Mouse (Mus musculus): ENCODE measurements around the gene Palmd. TPM values are rescaled to one million over a fixed set of nuclear protein-coding genes. Genes with fewer than 3 reads are reported as not detected.

The Palmd gene
- polyA plus RNA-seq (2014; fragmentation: Illumina TruSeq; extraction: RNeasy Lipid Tissue Mini Kit (QIAGEN cat#74804); ENCODE audit: low read depth, low replicate concordance), result 84.3 TPM

DNA sequence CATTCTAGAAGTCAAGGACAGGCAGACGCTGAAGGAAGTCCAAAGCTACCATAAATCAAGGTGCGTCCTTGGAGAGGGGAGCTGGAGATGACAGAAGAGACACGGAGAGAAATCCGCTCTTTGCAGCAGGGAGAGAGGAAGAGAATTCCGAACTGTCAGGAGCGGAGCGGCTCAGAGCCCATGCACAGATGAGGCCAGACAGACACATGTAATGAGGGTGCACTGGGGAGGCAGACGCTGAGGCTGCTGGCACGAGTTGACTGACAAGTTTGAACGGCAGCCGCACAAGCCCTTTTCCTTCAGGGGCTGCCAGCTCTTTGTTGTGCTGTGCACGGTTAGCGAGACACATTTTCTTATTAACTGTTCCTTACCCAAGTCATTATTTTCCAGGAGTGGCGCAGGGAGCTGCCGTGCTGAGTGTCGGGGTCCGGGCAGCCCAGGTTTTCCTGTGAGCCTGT lies at the start of gene Palmd:
Gene Palmd (minus strand): TSS at position 448 of the 458 bp plus-strand sequence.

GRCm38 (mm10) chr3:116967967-116968366 lies 820 bp downstream of the Palmd start, which contains the start of gene 4930455H04Rik:
4930455H04Rik (plus strand) TSS chr3:116968267.

Other genes with a start within 250 kb of the Palmd start
- 22.8 TPM for gene Agl, start 160.8 kb downstream of the Palmd start, polyA plus RNA-seq (2014; fragmentation: Illumina TruSeq; extraction: RNeasy Lipid Tissue Mini Kit (QIAGEN cat#74804); ENCODE audit: low read depth, low replicate concordance)
- gene Frrs1, start 109.5 kb downstream of the Palmd start, polyA plus RNA-seq (2014; fragmentation: Illumina TruSeq; extraction: RNeasy Lipid Tissue Mini Kit (QIAGEN cat#74804); ENCODE audit: low read depth, low replicate concordance), result 11.3 TPM
- not detected for gene 4930455H04Rik, start 720 bp downstream of the Palmd start, polyA plus RNA-seq (2014; fragmentation: Illumina TruSeq; extraction: RNeasy Lipid Tissue Mini Kit (QIAGEN cat#74804); ENCODE audit: low read depth, low replicate concordance)